9 mouse cellular contexts compared by ENCODE assay signal in the genomic region with DNA sequence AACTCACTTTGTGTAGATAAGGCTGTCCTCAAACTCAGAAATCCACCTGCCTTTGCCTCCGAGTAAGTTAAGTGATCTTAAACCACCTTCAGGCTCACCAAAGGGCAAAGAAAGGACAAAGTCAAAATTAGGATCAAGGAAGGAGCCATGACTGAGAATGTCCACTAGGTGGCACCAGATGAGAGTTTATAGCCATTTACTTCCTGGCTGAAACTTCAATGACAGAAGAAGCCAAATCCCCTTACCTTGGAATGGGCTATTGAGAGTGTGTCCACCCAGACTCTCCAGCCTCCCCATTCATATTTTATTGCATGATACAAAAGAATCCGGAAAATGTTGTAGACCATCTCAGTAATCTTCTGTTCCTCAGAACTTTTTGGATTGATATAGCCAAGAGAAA.
DNase-seq lines count a peak whose midpoint lies in the region; ATAC-seq and TF ChIP-seq lines count a peak whose summit lies in the region.
"Had no signal": no experiment of that assay in that cellular context is flagged by ENCODE, and none has a peak within 500 bp of the region (broad histone marks: within the 10 kb centered on the region; RNA-seq: fewer than 3 reads in every experiment).

No protein-coding gene starts in this region.

- H3ac ChIP-seq in C2C12 (ENCODE audit: control insufficient read depth, insufficient read length, low read depth) = no peak overlapping the region

- no peaks in the 10 kb centered on the region for H3K4me1 ChIP-seq in heart, postnatal 0 days (ENCODE audit: control insufficient read depth, insufficient read depth)
- H3K4me1 ChIP-seq in heart, embryonic 12.5 days (replicated peaks) = no peaks in the 10 kb centered on the region
- H3K4me1 ChIP-seq: liver, embryonic 15.5 days had no signal

- no peaks in the 10 kb centered on the region for H3K27me3 ChIP-seq in heart, postnatal 0 days (ENCODE audit: control insufficient read depth, insufficient read depth, low read length)
- H3K27me3 ChIP-seq in heart, embryonic 12.5 days (replicated peaks) = no peaks in the 10 kb centered on the region
- H3K27me3 ChIP-seq in C2C12 (ENCODE audit: control insufficient read depth, insufficient read depth, insufficient read length) = no peaks in the 10 kb centered on the region
- H3K27me3 ChIP-seq: liver, embryonic 15.5 days had no signal

- H3K27ac ChIP-seq in heart, postnatal 0 days (ENCODE audit: low read depth) = no peak overlapping the region
- H3K27ac ChIP-seq in heart, embryonic 12.5 days (ENCODE audit: poor library complexity, severe bottlenecking) = no peak overlapping the region
- H3K27ac ChIP-seq: liver, embryonic 15.5 days had no signal

- ATAC-seq in heart, postnatal 0 days (ENCODE audit: insufficient read depth, low read depth) = 0 out of 2 replicates have a peak, but pooled peaks have one; percentile 20
- ATAC-seq in heart, embryonic 12.5 days (ENCODE audit: insufficient number of reproducible peaks, low FRiP score) = no peak
- ATAC-seq in inflammation-experienced regulatory T-cells, adult 6 months = peak; percentile 38
- ATAC-seq in megakaryocyte, adult 5-6 weeks (ENCODE audit: poor library complexity, severe bottlenecking) = peak; percentile 84

- H3K4me2 ChIP-seq in heart, postnatal 0 days (ENCODE audit: low read depth, low read length) = no peak overlapping the region
- no peak overlapping the region for H3K4me2 ChIP-seq in heart, embryonic 12.5 days
- H3K4me2 ChIP-seq: liver, embryonic 15.5 days had no signal

- H3K9me3 ChIP-seq in heart, postnatal 0 days (replicated peaks; ENCODE audit: control insufficient read depth, low read length) = no peaks in the 10 kb centered on the region
- H3K9me3 ChIP-seq in heart, embryonic 12.5 days (replicated peaks) = no peaks in the 10 kb centered on the region
- H3K9me3 ChIP-seq: liver, embryonic 15.5 days had no signal

- peak; percentile 73 for DNase-seq in heart, postnatal 0 days (ENCODE audit: low spot score)
- peak; percentile 4 for DNase-seq in adrenal gland, adult 8-10 months
- DNase-seq in embryo, embryonic 11.5 days (ENCODE audit: low read depth, low spot score) = peak; percentile 43
- DNase-seq in telencephalon, adult 2 months (ENCODE audit: low read depth, low spot score) = peak; percentile 19

- H3K4me3 ChIP-seq in heart, postnatal 0 days (ENCODE audit: low read depth, low read length) = no peak overlapping the region
- H3K4me3 ChIP-seq in heart, embryonic 12.5 days = no peak overlapping the region
- no peak overlapping the region for H3K4me3 ChIP-seq in C2C12 (ENCODE audit: insufficient read depth, poor library complexity, severe bottlenecking)
- H3K4me3 ChIP-seq: liver, embryonic 15.5 days had no signal

- peak; percentile 88 for TF ChIP-seq CTCF in heart, postnatal 0 days (IDR thresholded peaks at IDR 0.05; ENCODE audit: low read depth)
- peak; percentile 24 for TF ChIP-seq CTCF in C2C12 (IDR thresholded peaks at IDR 0.05; ENCODE audit: control insufficient read depth, insufficient read depth, insufficient read length)

- H3K36me3 ChIP-seq in heart, postnatal 0 days (replicated peaks; ENCODE audit: control insufficient read depth, insufficient read depth, low read length) = peaks cover 17% of the 10 kb centered on the region
- peaks cover 25% of the 10 kb centered on the region for H3K36me3 ChIP-seq in heart, embryonic 12.5 days
- H3K36me3 ChIP-seq in C2C12 (ENCODE audit: control insufficient read depth, insufficient read depth) = no peaks in the 10 kb centered on the region
- H3K36me3 ChIP-seq: liver, embryonic 15.5 days had no signal

- H3K79me2 ChIP-seq in C2C12 (ENCODE audit: control insufficient read depth, insufficient read depth) = no peaks in the 10 kb centered on the region

- H3K9ac ChIP-seq in heart, postnatal 0 days (replicated peaks; ENCODE audit: low read depth, low read length) = no peak overlapping the region
- H3K9ac ChIP-seq in heart, embryonic 12.5 days = no peak overlapping the region
- H3K9ac ChIP-seq: liver, embryonic 15.5 days had no signal

- no peak for TF ChIP-seq EP300 in heart, postnatal 0 days (IDR thresholded peaks at IDR 0.05; ENCODE audit: low read depth)

- 10% methylated on average over 2 of the region's 2 CpGs for WGBS in heart, postnatal 0 days
- 24% methylated on average over 2 of the region's 2 CpGs for WGBS in heart, embryonic 12.5 days

- H3K79me3 ChIP-seq in C2C12 (ENCODE audit: low read depth) = no peaks in the 10 kb centered on the region

TF ChIP-seq in C2C12, 6 proteins besides CTCF, POLR2A, EP300 and RAD21:
- TF ChIP-seq MAX (IDR thresholded peaks at IDR 0.05) (no peak), MYOG (IDR thresholded peaks at IDR 0.05; ENCODE audit: control insufficient read depth, extremely low read depth, insufficient read length) (no peak), MYOD1 (IDR thresholded peaks at IDR 0.05; ENCODE audit: control insufficient read depth, insufficient read length, low read depth) (no peak), FOSL1 (IDR thresholded peaks at IDR 0.05; ENCODE audit: insufficient read depth, low read length, poor library complexity, severe bottlenecking) (no peak), CEBPB (IDR thresholded peaks at IDR 0.05; ENCODE audit: low read depth) (no peak), USF1 (IDR thresholded peaks at IDR 0.05; ENCODE audit: low read depth) (no peak)

Comparison
In these comparisons a context has a peak if more than half of its experiments do, and no peak if none do; other contexts are left out.
1. DNase-seq: peak in every context shown above with its lines; median percentile 73 in heart, postnatal 0 days; 43 in embryo, embryonic 11.5 days; 19 in telencephalon, adult 2 months; 4 in adrenal gland, adult 8-10 months.